Mouse (Mus musculus): ENCODE measurements at regions not wholly inside any gene's neighbourhood (a gene's known extent, or its start where the extent isn't known, plus 50 kb on each side); places are given as distances from the start of the nearest gene placed in this dataset.

DNA sequence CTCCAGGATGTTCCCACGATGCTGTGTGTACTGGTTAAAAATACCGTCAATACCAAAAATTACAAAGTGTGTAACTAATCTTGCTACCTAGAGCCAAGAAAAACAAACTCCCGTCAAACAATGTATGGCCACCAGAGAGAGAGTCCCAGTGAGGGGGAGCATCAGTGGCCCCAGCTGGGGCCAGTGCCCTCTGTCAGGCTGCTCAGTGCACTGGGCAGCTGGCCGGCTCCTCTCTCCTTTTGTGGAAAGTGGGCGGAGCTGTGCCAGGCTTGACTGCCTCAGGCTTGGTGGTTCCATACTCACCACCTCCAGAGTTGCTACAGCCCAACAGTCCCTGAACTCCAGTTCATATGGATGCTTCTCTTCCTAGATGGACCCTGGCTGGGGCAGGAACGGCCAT, 53.8 kb upstream of the Sept5 start:
- H3K4me1 ChIP-seq = peaks cover 27% of the 10 kb centered on the region
- no peak overlapping the region for H3K4me3 ChIP-seq (replicated peaks)
- peaks cover 34% of the 10 kb centered on the region for H3K27me3 ChIP-seq (replicated peaks)
- TF ChIP-seq GATA1 (IDR thresholded peaks at IDR 0.05; ENCODE audit: borderline replicate concordance, low read length) (no peak), FLI1 (IDR thresholded peaks at IDR 0.05; ENCODE audit: low read length) (no peak)
- H3K36me3 ChIP-seq (replicated peaks; ENCODE audit: low read length) = no peaks in the 10 kb centered on the region
- no peaks in the 10 kb centered on the region for H3K9me3 ChIP-seq

- Histone ChIP-seq H3K27me3 (replicated peaks) (peaks cover 42% of the 10 kb centered on the region), H3K36me3 (replicated peaks; ENCODE audit: low read length) (no peaks in the 10 kb centered on the region), H3K4me3 (replicated peaks) (no peak overlapping the region), H3K4me1 (peaks cover 22% of the 10 kb centered on the region), H3K9me3 (no peaks in the 10 kb centered on the region)
- TF ChIP-seq GATA1 (IDR thresholded peaks at IDR 0.05; ENCODE audit: borderline replicate concordance, low read length) (no peak), FLI1 (IDR thresholded peaks at IDR 0.05; ENCODE audit: low read length) (no peak)
These were observed 56.4 kb upstream of the Sept5 start for GRCm38 (mm10) chr16:18686044-18686761.

DNA sequence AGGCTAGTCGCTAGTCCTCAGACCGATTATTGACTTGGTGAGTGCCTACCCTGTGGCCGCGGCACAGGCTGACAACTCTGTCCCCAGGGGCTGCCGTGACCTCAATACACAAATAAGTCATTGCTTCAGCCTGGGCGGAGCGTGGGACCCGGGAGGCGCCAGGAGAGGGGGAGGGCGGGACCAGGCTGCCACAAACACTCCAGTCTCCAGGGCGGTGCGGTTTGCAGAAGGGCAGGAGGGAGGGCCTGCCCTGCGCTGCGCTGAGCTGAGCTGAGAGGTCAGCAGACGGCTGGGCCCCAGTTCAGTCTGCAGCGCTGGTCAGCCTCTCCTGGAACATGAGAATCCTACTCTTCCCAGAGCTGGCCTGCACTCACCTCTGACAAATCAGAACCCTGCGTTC, 57.2 kb upstream of the Sept5 start:
- Histone ChIP-seq H3K36me3 (replicated peaks; ENCODE audit: low read length) (no peaks in the 10 kb centered on the region), H3K4me3 (replicated peaks) (peak overlapping the region; percentile 87), H3K27me3 (replicated peaks) (peaks cover 44% of the 10 kb centered on the region), H3K9me3 (peaks cover under 1% of the 10 kb centered on the region), H3K4me1 (peaks cover 22% of the 10 kb centered on the region)
- TF ChIP-seq FLI1 (IDR thresholded peaks at IDR 0.05; ENCODE audit: low read length) (no peak), GATA1 (IDR thresholded peaks at IDR 0.05; ENCODE audit: borderline replicate concordance, low read length) (no peak)

DNA sequence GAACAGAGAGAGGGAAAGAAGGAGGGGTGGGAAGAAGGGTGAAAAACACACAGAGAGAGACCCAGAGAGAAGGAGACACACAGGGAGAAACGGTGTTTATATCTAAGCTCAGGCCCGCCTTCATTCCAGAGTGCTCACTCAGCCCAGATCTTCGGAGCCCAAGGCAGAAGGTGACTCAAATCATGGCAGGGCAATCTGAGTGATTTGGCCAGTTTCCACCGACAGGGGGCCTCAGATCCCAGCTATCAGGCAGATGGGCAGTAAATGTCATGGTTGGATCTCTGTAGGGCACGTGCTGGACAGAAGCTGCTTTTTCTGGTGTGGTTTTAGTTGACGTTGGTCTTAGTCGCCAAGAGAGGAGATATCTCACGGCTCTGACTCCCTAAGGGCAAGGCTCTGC, 57.6 kb upstream of the Sept5 start:
- peaks cover 22% of the 10 kb centered on the region for H3K4me1 ChIP-seq
- H3K27me3 ChIP-seq (replicated peaks) = peaks cover 46% of the 10 kb centered on the region
- H3K4me3 ChIP-seq (replicated peaks) = peak overlapping the region; percentile 87
- H3K36me3 ChIP-seq (replicated peaks; ENCODE audit: low read length) = no peaks in the 10 kb centered on the region
- TF ChIP-seq FLI1 (IDR thresholded peaks at IDR 0.05; ENCODE audit: low read length) = no peak
- no peak for TF ChIP-seq GATA1 (IDR thresholded peaks at IDR 0.05; ENCODE audit: borderline replicate concordance, low read length)
- H3K9me3 ChIP-seq = peaks cover 5% of the 10 kb centered on the region

- TF ChIP-seq GATA1 (IDR thresholded peaks at IDR 0.05; ENCODE audit: borderline replicate concordance, low read length) = no peak
- TF ChIP-seq FLI1 (IDR thresholded peaks at IDR 0.05; ENCODE audit: low read length) = no peak
- Histone ChIP-seq H3K9me3 (peaks cover 17% of the 10 kb centered on the region), H3K4me1 (peaks cover 10% of the 10 kb centered on the region), H3K36me3 (replicated peaks; ENCODE audit: low read length) (no peaks in the 10 kb centered on the region), H3K4me3 (replicated peaks) (no peak overlapping the region), H3K27me3 (replicated peaks) (peaks cover 38% of the 10 kb centered on the region)
These were observed 65.8 kb upstream of the Sept5 start for GRCm38 (mm10) chr16:18695596-18695995.

- Histone ChIP-seq H3K36me3 (replicated peaks; ENCODE audit: low read length) (no peaks in the 10 kb centered on the region), H3K4me1 (peaks cover 17% of the 10 kb centered on the region), H3K9me3 (peaks cover 17% of the 10 kb centered on the region), H3K27me3 (replicated peaks) (peaks cover 37% of the 10 kb centered on the region), H3K4me3 (replicated peaks) (peak overlapping the region; percentile 70)
- TF ChIP-seq FLI1 (IDR thresholded peaks at IDR 0.05; ENCODE audit: low read length) = no peak
- TF ChIP-seq GATA1 (IDR thresholded peaks at IDR 0.05; ENCODE audit: borderline replicate concordance, low read length) = no peak
These were observed 66.5 kb upstream of the Sept5 start for GRCm38 (mm10) chr16:18696074-18696819.

GRCm38 (mm10) chr16:18696820-18697168, 67.0 kb upstream of the Sept5 start:
- H3K4me3 ChIP-seq (replicated peaks) = peak overlapping the region; percentile 70
- peaks cover 17% of the 10 kb centered on the region for H3K9me3 ChIP-seq
- no peaks in the 10 kb centered on the region for H3K36me3 ChIP-seq (replicated peaks; ENCODE audit: low read length)
- H3K27me3 ChIP-seq (replicated peaks) = peaks cover 41% of the 10 kb centered on the region
- H3K4me1 ChIP-seq = peaks cover 22% of the 10 kb centered on the region
- no peak for TF ChIP-seq FLI1 (IDR thresholded peaks at IDR 0.05; ENCODE audit: low read length)
- TF ChIP-seq GATA1 (IDR thresholded peaks at IDR 0.05; ENCODE audit: borderline replicate concordance, low read length) = no peak

- H3K27me3 ChIP-seq (replicated peaks) = peaks cover 24% of the 10 kb centered on the region
- H3K4me3 ChIP-seq (replicated peaks) = no peak overlapping the region
- TF ChIP-seq GATA1 (IDR thresholded peaks at IDR 0.05; ENCODE audit: borderline replicate concordance, low read length) (no peak), FLI1 (IDR thresholded peaks at IDR 0.05; ENCODE audit: low read length) (no peak)
- no peaks in the 10 kb centered on the region for H3K36me3 ChIP-seq (replicated peaks; ENCODE audit: low read length)
- H3K9me3 ChIP-seq = 0 out of 2 replicates have a peak, but pooled peaks cover 2% of the 10 kb centered on the region
- H3K4me1 ChIP-seq = peaks cover 51% of the 10 kb centered on the region
These were observed 72.5 kb upstream of the Cldn5 start for GRCm38 (mm10) chr16:18704126-18704525.

- TF ChIP-seq GATA1 (IDR thresholded peaks at IDR 0.05; ENCODE audit: borderline replicate concordance, low read length) (no peak), FLI1 (IDR thresholded peaks at IDR 0.05; ENCODE audit: low read length) (no peak)
- Histone ChIP-seq H3K4me3 (replicated peaks) (no peak overlapping the region), H3K36me3 (replicated peaks; ENCODE audit: low read length) (no peaks in the 10 kb centered on the region), H3K9me3 (0 out of 2 replicates have a peak, but pooled peaks cover 2% of the 10 kb centered on the region), H3K27me3 (replicated peaks) (peaks cover 23% of the 10 kb centered on the region), H3K4me1 (peaks cover 51% of the 10 kb centered on the region)
These were observed 71.5 kb upstream of the Cldn5 start for GRCm38 (mm10) chr16:18705028-18705648.

All from megakaryocyte, embryonic 14.5 days (primary cell).